Mouse (Mus musculus): ENCODE measurements around the gene Gtsf2. TPM values are rescaled to one million over a fixed set of nuclear protein-coding genes. Genes with fewer than 3 reads are reported as not detected.
"Not testable (repeated sequence)": the region's sequence is repeated elsewhere in the genome, so short reads cannot be mapped to it uniquely, and the experiment has no call there.

Gtsf2 gene
- not detected for total RNA-seq (2021)

DNA sequence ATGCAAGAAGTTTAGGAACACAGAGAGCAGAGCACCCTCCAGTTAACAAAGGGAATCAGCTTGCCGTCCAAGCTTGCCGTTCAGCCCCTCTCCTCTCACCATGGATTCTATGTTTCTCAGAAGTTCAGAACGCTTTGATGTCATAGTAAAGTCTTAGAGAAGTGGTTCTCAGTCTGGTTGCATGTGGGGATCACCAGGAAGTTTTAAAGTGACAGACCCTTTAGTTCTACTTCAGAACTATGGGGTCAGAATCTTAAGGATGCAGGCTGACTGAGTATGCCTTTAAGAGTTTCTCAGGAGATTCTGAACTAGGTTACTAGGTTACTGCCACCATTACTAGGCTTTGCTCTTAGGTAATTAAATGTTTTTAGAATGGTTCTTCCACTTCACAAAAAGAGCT is at the start of gene Gtsf2:
Gene Gtsf2, minus strand, starts transcription at position 101 of the 400 bp plus-strand sequence.
- intact Hi-C loops (cut with DNase I), result no loop called here
- DNase-seq, result no peak

DNA sequence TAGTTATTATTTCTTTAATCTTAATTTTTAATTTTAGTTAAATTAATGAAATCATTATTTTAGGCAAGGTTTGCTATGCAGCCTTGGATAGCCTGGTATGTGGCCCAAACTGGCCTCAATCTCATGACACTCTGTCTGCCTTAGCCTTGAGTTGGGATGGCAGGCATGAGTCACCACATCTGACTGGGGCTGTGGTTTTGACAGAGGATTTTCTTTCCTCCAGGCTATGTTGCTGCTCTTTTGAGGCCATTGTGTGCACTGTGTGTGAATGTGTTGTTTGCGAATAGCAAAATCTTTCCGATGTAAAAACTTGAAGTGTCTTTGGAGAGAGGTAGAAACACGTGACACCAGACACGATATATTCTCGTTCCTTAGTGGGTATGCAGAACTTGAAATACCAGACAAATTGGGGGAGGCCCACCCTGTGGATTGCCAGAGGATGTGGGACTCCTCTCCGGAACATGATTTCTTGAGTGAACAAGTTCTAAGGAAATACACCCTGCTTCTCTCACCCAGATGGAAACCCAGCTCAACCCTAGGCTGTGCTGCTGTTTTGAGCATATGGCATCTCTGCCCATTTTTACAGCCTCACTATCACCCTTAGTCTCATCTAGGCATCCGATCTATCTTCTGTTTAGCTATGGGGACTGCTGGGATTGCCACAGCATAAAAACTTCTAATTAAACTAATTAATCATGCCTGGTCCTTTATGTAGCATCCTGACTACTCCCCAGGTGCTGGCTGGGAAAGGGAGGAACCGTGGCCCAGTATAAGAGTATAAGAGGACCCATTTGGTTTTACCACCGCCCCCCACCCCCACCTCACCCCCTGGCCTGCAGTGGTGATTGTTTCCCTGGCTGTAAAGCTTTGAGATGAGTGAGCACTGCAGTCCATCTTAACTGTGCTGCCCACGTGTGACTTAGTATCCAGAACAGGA is 48.2 kb upstream of the Gtsf2 start:
- DNase-seq, result no peak
- intact Hi-C loops (cut with DNase I), result no loop called here

DNA sequence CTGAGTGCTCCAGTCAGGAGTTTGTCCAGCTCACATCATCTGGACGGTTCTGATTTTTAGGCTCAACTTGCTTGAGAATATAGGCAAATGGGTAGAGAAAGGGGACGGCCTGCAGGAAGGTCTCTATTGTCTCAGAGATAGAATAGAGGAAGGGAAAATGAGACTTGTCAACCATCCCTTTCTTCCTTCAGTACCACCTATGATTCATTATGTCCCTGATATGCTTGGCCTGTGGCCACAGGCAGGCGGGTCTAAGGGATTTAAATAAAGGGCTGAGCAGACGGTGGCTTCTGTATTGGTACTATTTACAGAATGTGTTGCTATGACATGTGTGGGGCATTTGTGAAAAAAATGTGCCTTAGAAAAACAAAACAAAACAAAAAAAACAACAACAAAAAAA is 40.1 kb upstream of the Gtsf2 start:
- no peak for DNase-seq
- intact Hi-C loops (cut with DNase I), result no loop called here

DNA sequence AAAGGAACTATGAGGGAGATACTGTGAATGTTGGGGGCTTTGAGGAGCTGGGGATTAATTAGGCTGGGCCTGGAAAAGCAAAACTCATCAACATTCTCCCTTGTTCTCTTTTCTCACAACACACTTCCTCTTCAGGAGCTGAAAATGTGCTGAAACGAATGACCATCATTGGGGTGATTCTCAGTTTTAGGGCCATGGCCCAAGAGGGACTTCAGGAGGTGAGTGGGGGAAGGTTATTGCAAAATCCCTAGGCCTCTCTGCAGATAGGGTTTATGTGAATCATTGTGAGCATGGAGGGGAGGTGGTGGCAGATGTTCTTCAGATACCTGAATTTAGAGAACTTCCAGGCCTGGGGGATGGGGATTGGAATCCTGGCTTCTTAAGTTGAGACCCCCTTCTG is 38.4 kb upstream of the Gtsf2 start:
- DNase-seq, result no peak
- intact Hi-C loops (cut with DNase I), result no loop called here

DNA sequence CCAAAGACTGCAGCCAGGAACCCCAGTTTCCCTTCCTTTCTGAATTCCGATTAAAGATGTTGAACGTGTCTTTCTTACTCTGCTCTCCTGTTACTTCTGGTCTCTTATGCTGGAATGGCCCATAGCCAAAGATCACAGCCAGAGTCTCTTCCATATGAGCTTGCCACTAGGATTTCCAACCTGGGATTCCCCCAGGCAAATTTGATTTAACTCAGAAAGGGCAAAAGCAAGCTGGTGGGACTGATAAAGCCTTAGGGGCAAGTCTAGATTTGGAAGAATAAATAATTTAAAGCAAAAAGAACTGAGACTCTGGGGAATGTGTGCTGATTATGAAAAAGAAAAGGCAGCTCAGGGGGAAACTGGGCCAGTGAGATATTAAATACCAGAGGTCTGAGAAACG is 36.8 kb upstream of the Gtsf2 start:
- intact Hi-C loops (cut with DNase I), result no loop called here
- no peak for DNase-seq

DNA sequence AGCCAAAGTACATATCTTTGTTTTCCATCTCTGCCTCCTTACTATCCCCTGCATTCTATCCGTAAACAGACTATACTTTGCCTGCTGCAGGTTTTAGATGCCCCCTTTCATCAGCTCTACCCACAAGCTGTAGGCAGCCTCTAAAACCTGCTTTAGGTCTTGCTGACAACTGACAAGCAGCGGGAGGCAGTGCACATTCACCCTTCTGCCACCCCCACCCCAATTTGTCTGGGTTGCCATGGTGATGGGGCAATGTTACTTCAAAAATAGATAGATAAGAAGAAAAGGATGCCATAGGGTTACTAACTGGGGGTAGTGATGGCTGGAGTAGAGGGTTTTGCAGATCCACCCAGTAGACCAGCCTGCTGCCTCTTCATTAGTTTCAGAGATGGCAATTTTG is 36.2 kb upstream of the Gtsf2 start:
- intact Hi-C loops (cut with DNase I), result no loop called here
- no peak for DNase-seq

DNA sequence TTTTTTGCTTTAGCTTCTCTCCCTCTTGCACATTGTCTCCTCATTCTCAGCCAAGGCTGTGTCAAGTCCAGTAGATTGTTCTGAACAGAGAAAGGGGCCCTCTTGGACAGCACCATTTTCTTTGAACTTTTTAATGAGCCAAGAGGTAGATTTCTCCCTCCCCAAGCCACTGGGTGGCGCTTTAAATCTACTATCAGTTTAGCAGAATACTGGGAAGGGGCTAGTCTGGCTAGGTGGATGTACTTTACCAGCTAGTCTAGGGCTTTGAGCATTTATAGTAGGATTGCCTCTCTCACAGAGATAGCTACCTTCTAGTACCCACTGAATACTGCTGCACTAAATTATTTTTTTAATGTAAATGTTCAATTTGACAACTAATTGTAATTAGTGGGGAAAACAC is 34.2 kb upstream of the Gtsf2 start:
- no peak for DNase-seq

DNA sequence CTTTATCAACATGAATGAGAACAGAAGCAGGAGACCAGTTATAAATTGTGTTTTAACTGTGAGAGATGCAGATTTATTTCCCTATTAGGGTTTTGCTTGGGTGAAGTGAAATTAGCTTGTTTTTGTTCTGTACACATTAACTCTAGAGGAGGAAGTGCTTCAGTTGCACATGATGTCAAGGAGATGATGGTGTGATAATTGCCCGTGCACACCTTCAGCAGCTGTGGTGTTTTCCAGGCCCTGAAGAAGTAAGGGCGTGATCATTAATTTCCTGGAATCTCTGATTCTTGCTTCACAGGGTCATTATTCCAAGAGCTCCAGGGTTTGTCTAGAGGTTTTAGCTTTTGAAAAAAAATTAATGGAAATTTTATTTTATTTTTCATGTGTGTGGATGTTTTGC is 31.9 kb upstream of the Gtsf2 start:
- intact Hi-C loops (cut with DNase I), result no loop called here
- no peak for DNase-seq

More for the DNA sequence above, 34.2 kb upstream of the Gtsf2 start:
- intact Hi-C loops (cut with DNase I), result no loop called here

DNA sequence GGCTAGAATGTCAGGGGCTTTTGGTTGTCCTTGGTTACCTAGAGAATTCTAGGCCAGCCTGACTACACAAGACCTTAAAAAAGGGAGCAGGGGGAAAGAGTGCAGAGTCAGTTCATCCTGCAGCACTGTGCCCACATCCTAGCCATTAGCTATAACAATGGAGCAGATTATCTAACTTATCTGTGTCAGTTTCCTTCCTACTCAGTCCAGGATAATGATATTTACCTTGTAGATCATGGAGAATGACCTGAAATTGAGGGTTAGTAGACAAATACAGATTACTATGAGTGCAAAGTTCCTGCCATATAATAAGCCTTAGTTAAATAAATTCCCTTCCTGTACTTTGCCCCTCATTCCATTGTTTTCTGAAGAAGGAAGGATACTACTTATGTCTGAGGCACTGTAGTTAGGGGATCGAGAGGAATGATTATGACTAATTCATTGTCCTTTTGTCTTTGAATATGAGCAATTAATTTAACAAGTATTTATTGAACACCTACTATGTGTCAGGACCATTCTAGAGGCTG is 30.9 kb upstream of the Gtsf2 start:
- intact Hi-C loops (cut with DNase I), result no loop called here
- DNase-seq, result no peak

DNA sequence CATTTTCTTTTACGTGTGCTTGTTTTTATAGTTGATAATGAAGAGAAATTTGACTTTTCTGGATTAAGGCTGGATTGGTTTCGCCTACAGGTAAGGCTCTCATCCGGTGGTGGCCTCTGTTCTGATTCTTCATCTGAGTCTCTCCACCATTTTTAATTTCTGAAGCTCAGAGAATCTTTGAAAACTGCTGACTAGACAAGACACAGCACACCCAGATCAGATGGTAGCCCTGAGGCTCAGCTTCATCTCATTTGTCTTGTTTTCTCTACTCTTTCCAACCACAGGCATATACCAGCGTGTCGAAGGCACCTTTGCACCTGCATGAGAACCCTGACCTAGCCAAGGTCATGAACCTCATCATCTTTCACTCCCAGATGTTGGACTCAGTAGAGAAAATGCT is 25.5 kb upstream of the Gtsf2 start:
- no peak for DNase-seq

DNA sequence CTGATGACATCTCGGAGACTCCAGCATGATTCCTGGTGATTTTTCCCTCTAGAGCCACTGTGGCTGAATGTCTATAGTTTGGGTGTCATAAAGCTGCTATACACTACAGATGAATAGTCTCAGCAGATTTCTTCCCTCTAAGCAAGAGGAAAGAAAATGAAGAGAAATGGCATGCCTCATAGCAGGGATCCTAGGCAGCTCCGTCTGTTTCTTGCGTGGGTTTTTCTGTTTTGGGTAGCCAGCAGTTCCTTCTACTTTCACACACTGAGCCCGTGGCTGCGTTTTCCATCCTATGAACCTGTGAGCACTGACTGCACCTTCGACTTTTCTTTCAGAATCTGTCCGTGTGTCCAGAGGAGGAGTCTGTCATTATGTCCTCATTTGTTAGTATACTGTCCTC is 24.9 kb upstream of the Gtsf2 start:
- intact Hi-C loops (cut with DNase I), result no loop called here
- no peak for DNase-seq

More for the DNA sequence above, 25.5 kb upstream of the Gtsf2 start:
- intact Hi-C loops (cut with DNase I), result no loop called here

DNA sequence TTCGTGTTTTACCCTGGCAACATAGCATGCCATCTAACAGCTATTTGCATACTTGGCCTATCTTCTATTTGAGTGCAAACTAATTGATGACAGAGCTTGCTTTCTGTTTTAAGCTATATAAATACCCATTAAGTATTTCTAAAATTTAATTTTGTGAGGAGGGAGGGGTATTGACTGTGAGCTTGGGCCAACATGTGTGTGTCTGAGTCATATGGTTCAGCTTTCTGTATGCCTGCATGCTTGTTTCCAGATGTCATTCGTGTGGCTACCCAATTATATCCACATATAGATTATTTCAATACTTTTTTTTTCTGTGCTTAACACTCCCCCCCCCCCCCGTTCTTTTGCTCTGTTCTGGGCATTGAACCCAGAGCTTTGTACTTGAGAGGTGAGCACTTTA is 24.0 kb upstream of the Gtsf2 start:
- intact Hi-C loops (cut with DNase I), result no loop called here
- no peak for DNase-seq

DNA sequence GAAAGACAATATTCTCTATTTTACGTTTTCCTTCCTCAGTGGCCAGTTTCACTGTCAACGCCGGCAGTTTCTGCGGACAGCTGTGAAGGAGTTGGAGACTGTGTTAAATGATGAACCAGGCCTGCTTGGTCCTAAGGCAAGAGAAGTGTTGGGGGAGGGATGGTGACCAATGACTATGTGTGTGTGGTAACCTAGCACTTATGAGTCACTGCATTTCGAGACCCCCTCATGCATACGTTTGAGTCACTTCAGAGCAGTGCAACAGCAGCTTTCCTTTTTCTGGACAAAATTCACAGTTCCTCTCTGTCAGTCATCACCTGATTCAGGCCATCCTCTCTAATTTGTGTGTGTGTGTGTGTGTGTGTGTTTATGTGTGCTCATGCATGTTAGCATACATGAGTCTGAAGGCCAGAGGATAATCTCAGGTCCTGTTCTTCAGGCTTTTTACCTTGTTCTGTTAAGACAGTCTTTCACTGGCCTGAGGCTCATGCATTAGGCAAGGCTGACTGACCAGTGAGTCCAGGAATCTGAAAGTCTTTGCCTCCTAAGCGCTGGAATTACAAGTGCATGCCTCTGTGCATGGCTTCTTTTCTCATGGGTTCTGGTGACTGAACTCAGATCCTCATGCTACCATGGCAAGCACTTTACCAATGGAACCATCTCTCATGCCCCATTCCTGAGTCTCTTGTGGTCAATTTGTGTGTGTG is 23.4 kb upstream of the Gtsf2 start:
- intact Hi-C loops (cut with DNase I), result no loop called here
- no peak for DNase-seq

DNA sequence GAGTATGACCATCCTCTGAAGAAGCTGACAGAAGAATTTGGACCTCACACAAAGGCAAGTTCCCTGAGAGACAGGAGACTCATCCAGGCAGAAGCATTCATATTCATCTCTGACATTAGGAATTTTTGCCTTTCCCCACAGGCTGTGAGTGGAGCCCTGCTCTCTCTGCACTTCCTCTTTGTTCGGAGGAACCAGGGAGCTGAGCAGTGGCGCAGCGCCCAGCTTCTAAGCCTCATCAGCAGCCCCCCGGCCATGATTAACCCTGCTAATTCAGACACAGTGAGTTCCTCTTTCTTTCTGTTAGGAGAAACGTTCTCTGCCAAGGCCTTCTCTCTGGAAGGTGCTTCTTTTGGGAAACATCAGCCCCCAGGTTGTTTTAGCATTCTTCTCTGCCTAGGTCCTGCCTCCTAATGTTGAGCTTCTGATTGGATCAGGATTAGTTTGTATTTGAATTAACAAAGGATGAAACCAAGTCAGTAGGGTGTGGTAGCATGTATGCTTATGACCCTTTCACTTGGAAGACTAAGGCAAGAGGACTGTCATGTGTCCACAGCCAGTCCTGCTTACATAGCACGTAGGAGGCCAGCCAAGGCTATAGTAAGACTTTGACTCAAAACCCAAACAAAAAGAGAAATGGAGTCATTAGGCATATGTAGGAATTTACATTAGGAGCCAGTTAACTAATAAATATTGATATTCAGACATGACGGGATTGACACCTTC is 14.4 kb upstream of the Gtsf2 start:
- peak; percentile 9 to 12 for DNase-seq
- intact Hi-C loops (cut with DNase I), result no loop called here

DNA sequence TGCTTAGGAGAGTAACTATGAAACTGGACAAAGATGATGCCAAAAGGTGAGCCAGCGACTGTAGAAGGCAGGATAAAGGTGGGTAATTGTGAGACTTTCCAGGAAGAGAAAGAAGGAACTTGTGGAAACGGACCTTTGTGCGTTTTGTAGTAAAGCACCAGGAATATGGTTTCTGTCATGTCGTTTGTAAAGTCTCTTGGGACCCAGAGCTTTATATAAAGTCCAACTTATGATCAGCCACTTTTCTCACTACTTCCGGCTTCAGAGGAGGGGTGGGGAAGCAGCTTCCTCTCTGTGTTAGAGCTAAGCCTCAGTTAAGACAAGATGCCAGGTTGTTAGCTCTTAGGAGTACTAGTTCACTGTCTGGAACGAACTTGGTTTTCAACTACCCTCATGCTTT is 6.2 kb upstream of the Gtsf2 start:
- intact Hi-C loops (cut with DNase I), result no loop called here
- no peak for DNase-seq

DNA sequence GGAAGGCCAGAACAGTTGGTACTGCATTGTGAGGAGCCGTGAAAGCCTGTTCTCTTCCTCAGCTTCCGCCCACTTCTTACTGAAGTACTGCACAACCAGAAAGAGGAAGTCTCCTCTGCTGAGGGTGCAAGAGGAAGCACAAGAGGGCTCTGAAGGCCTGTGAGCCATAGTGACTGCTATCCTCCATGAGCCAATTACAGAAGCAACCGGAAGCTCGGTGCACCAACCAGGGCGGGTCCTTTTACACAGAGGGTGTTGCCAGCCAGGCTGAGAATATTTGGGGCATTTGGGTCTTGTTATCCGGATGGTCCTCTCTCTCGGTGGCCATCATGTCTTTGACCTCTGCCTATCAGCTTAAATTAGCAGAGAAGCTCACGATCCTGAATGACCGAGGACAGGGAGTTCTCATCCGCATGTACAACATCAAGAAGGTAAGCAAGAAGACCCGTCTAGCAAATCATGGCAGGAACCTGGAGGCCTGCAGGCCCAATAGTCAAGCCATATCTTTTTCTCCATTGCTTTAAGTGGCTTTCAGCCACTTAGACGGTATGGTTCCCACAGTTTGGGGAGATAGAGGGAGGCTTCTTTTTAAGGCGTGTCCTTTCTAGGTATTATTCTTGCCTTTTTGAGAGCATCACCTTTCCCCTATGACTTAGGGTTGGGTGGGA is 5.4 kb upstream of the Gtsf2 start, which contains the start of gene Nckap1l:
Gene Nckap1l, plus strand, starts transcription at position 244 of the 668 bp plus-strand sequence.
- peak; percentile 29 to 39 for DNase-seq

DNA sequence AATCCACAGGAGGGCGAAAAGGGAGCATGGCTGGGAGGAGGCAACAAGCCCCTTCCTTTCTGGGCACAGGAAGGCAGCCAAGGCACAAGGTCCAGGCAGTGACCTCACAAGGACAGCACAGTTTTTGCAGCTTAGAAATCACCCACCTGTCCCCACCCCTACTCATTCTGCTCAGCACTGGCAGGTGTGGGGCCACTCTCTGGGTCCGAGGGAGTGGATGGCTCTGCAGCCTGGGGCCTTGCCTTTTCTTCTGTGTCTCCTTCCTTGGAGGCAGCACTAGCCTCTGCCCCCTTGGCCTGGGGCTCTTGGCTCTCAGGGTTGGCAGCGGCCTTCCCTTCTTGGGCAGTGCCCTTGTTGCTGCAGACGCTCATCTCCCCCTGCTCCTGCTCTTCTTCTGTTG is 2.3 kb downstream of the Gtsf2 start:
- DNase-seq; intact Hi-C loops (cut with DNase I): not testable (repeated sequence)

More for the DNA sequence above, 5.4 kb upstream of the Gtsf2 start, which contains the start of gene Nckap1l:
- intact Hi-C loops (cut with DNase I), result no loop called here

DNA sequence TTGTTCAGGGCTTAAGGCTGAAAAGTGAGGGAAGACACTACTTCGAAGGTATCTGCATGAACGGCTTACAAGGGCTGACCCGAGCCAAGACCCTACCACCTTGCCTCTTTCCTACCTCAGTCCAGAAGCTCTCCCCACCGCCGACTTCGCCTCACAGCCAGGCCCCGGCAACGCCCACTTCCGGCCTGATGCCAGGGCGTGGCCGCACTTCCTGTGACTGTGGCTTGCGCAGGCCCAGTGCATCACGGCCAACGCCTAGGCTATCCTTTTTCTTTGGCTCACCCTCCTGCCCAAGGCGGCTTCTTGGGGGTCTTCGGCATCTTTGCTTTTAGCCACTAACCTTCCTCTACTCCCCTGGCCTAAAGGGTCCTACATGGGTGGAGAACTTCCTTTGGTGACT is 18.0 kb downstream of the Gtsf2 start, which contains the start of gene Gtsf1:
Gene Gtsf1, minus strand, starts transcription at position 230 of the 400 bp plus-strand sequence.
- DNase-seq, result no peak
- intact Hi-C loops (cut with DNase I), result no loop called here

DNA sequence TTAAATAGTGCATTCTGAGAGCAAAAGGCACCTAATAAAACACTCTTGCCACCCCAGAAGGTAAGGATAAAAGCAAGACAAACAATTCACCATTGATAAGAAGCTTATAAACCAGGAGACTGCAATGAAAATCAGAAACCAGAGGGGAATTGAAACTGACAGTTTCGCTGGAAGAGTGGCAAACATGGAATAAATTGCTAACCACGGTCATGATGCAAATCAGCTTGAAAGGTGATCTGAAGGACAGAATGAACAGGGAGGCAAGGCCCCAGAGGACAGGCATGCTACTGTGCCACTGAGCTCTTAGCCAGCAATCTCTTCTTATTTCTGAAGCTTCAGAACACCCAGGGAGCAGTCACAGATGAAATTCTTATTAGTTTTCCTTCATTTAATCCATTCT is 21.3 kb downstream of the Gtsf2 start:
- intact Hi-C loops (cut with DNase I), result no loop called here
- DNase-seq, result no peak

DNA sequence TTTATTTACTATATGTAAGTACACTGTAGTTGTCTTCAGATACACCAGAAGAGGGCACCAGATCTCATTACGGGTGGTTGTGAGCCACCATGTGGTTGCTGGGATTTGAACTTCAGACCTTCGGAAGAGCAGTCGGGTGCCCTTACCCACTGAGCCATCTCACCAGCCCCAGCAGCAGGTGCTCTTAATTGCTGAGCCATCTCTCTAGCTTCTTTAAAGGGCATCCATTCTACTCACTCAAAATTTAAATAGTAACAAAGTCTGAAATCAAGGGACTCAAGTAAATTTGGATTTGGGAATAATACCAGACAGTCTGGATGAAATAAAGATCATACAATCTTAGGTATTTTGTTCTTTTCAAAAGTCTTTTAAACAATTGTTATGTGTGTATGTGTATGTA is 42.7 kb downstream of the Gtsf2 start:
- intact Hi-C loops (cut with DNase I); DNase-seq: not testable (repeated sequence)
